Mouse (Mus musculus) CH12.LX (cell line): Measurements from ENCODE around the gene Olfr693. TPM values are rescaled to one million over a fixed set of nuclear protein-coding genes. Genes with fewer than 3 reads are reported as not detected.

Experiments
- DNase-seq: peaks from one replicate; pipeline ENCODE4 v3.0.0-alpha.2; 2013; ENCODE audit errors: extremely low read depth
- H3K27ac ChIP-seq: 2 replicates; pipeline ENCODE4 v1.5.1; 2012; ENCODE audit warnings: low read depth, mild to moderate bottlenecking, control low read depth, moderate library complexity; ENCODE audit not compliant: insufficient read depth
- H3K27me3 ChIP-seq: replicated peaks from 2 replicates; pipeline ENCODE3; 2012; ENCODE audit warnings: inconsistent platforms
- H3K36me3 ChIP-seq, 2 experiments: replicated peaks in 1 of 2; 2 replicates each; pipeline versions ENCODE3 to v1.6.1; 2012; ENCODE audit warnings: inconsistent platforms in 1 of 2, low read length in 1 of 2, mild to moderate bottlenecking in 1 of 2, mixed read lengths in 1 of 2, moderate library complexity in 1 of 2; ENCODE audit not compliant: control insufficient read depth in 1 of 2, insufficient read depth in 1 of 2
- H3K4me1 ChIP-seq, 2 experiments: 2 replicates each; pipeline ENCODE4 v1.6.1; 2012; ENCODE audit warnings: inconsistent platforms in 1 of 2, moderate library complexity in 1 of 2; ENCODE audit not compliant: insufficient read depth in 2 of 2, control insufficient read depth in 1 of 2
- H3K4me2 ChIP-seq: 2 replicates; pipeline ENCODE4 v1.6.1; 2012; ENCODE audit warnings: low read depth, mild to moderate bottlenecking, control low read depth; ENCODE audit not compliant: poor library complexity, insufficient read depth, severe bottlenecking
- H3K4me3 ChIP-seq, 3 experiments: fragments of 150-350 bp in 1 of 3; sonication (generic) in 1 of 3; replicated peaks in 1 of 3; 2 replicates each; pipeline versions ENCODE3 to v1.5.1; 2011 to 2012; ENCODE audit warnings: low read depth in 2 of 3, low read length in 2 of 3, mild to moderate bottlenecking in 2 of 3, moderate library complexity in 2 of 3, control low read depth in 1 of 3, improper control_type of control experiment in 1 of 3, inconsistent platforms in 1 of 3, mixed read lengths in 1 of 3; ENCODE audit not compliant: poor library complexity in 1 of 3
- H3K79me2 ChIP-seq: replicated peaks from 2 replicates; pipeline ENCODE4 v1.6.1; 2012; ENCODE audit warnings: mild to moderate bottlenecking, moderate library complexity; ENCODE audit not compliant: control insufficient read depth, poor library complexity, insufficient read depth, severe bottlenecking; ENCODE audit errors: extremely low read depth
- H3K9ac ChIP-seq: 2 replicates; pipeline ENCODE4 v1.6.1; 2012; ENCODE audit warnings: low read depth, mild to moderate bottlenecking, control low read depth, moderate library complexity; ENCODE audit not compliant: insufficient read depth
- H3K9me3 ChIP-seq: replicated peaks from 2 replicates; pipeline ENCODE3; 2012; ENCODE audit warnings: low read length, inconsistent platforms, mixed read lengths
- CHD2 ChIP-seq: IDR thresholded peaks from 2 replicates; pipeline ENCODE4 v1.6.1; 2011; ENCODE audit warnings: low read length, improper control_type of control experiment
- E2F4 ChIP-seq: IDR thresholded peaks from 2 replicates; pipeline ENCODE4 v1.6.1; 2011; ENCODE audit warnings: low read depth, low read length, improper control_type of control experiment; ENCODE audit not compliant: insufficient replicate concordance
- ELF1 ChIP-seq: IDR thresholded peaks from 2 replicates; pipeline ENCODE4 v1.6.1; 2014; ENCODE audit warnings: low read depth, mild to moderate bottlenecking, inconsistent platforms, low read length, improper control_type of control experiment
- GABPA ChIP-seq: IDR thresholded peaks from 2 replicates; pipeline ENCODE4 v1.6.1; 2012; ENCODE audit warnings: low read depth, low read length, improper control_type of control experiment, inconsistent platforms; ENCODE audit not compliant: insufficient replicate concordance
- JUND ChIP-seq: conservative IDR thresholded peaks from 2 replicates; pipeline ENCODE4 v1.6.1; 2011; ENCODE audit warnings: low read depth, low read length, improper control_type of control experiment
- MAFK ChIP-seq: IDR thresholded peaks from 2 replicates; pipeline ENCODE4 v1.6.1; 2011; ENCODE audit warnings: low read length, improper control_type of control experiment; ENCODE audit not compliant: insufficient replicate concordance
- MEF2A ChIP-seq: IDR thresholded peaks from 2 replicates; pipeline ENCODE4 v1.6.1; 2014; ENCODE audit warnings: low read depth, mild to moderate bottlenecking, inconsistent platforms, low read length, improper control_type of control experiment, borderline replicate concordance
- MXI1 ChIP-seq: IDR thresholded peaks from 2 replicates; pipeline ENCODE4 v1.6.1; 2011; ENCODE audit warnings: mild to moderate bottlenecking, low read depth, low read length, improper control_type of control experiment
- NELFE ChIP-seq: IDR thresholded peaks from 2 replicates; pipeline ENCODE4 v1.6.1; 2011; ENCODE audit warnings: low read depth, low read length, improper control_type of control experiment
- SMC3 ChIP-seq: IDR thresholded peaks from 2 replicates; pipeline ENCODE4 v1.6.1; 2011; ENCODE audit warnings: low read depth, low read length, improper control_type of control experiment
- TBP ChIP-seq: conservative IDR thresholded peaks from 2 replicates; pipeline ENCODE4 v1.6.1; 2011; ENCODE audit warnings: low read depth, low read length, improper control_type of control experiment
- ZC3H11A ChIP-seq: IDR thresholded peaks from 2 replicates; pipeline ENCODE4 v1.6.1; 2012; ENCODE audit warnings: low read depth, mild to moderate bottlenecking, inconsistent platforms, low read length, improper control_type of control experiment
- dilution Hi-C: fragments of 300-500 bp; cut with MboI; formaldehyde crosslinking; loops from 2 replicates; pipeline ENCODE4 v1.14.3; 2020; ENCODE audit warnings: low sequenced_read_pairs; ENCODE audit not compliant: extremely low pct_unique_long_range_greater_than_20kb, extremely low pct_ligation_motif_present
- in situ Hi-C: fragments of 300-500 bp; cut with MboI; formaldehyde crosslinking; loops from 3 replicates; pipeline ENCODE4 v1.14.3; 2019; ENCODE audit warnings: low sequenced_read_pairs, low pct_ligation_motif_present, low pct_unique_long_range_greater_than_20kb, mixed read lengths
- polyA plus RNA-seq: library from polyadenylated mRNA; unstranded; fragments of >175 nt; gene quantifications from 2 replicates; pipeline ENCODE4 v1.2.1, GENCODE M21; 2012; ENCODE audit warnings: low read depth; ENCODE audit not compliant: insufficient read length
- total RNA-seq, 2 experiments: library from RNA; depleted of rRNA; stranded (reverse); fragments of 300-350 nt in 1 of 2; fragments of >200 nt in 1 of 2; gene quantifications; 2 replicates each; pipeline ENCODE4 v1.2.3; 2012 to 2014

Olfr693 gene
- total and polyA plus RNA-seq, 3 experiments = not detected

- H3K9ac ChIP-seq = no peak overlapping the region
- no peak for DNase-seq
- dilution Hi-C loops = no loop called here
- no peaks in the 10 kb centered on the region for H3K36me3 ChIP-seq
- TF ChIP-seq MXI1 = no peak
- no peak for TF ChIP-seq NELFE
- no peak for TF ChIP-seq ELF1
- no peak for TF ChIP-seq JUND
- no peak for TF ChIP-seq ZC3H11A
- no peak for TF ChIP-seq TBP
- TF ChIP-seq MEF2A = no peak
- H3K4me2 ChIP-seq = no peak overlapping the region
- no peaks in the 10 kb centered on the region for H3K9me3 ChIP-seq
- in situ Hi-C loops = no loop called here
- H3K4me1 ChIP-seq = no peaks in the 10 kb centered on the region
- no peak overlapping the region for H3K27ac ChIP-seq
- H3K27me3 ChIP-seq = no peaks in the 10 kb centered on the region
- H3K79me2 ChIP-seq = no peaks in the 10 kb centered on the region
- H3K4me3 ChIP-seq = no peak overlapping the region
Observed at GRCm38 (mm10) chr7:106685382-106685781, 5.0 kb upstream of the Olfr693 start.

- Histone ChIP-seq H3K27ac (peak overlapping the region; percentile 60; the same call in 1 of the 2 replicates), H3K9ac (no peak overlapping the region), H3K4me1 (peaks cover 6 to 44% of the 10 kb centered on the region in 2 experiments; a peak in 3 of 4 replicates), H3K4me3 (no peak overlapping the region), H3K27me3 (no peaks in the 10 kb centered on the region), H3K36me3 (no peaks in the 10 kb centered on the region), H3K4me2 (peak overlapping the region; percentile 44; the same call in 1 of the 2 replicates), H3K9me3 (no peaks in the 10 kb centered on the region), H3K79me2 (no peaks in the 10 kb centered on the region)
- dilution Hi-C loops (no loop called here), in situ Hi-C loops (no loop called here)
- DNase-seq = no peak
- no peak for TF ChIP-seq SMC3
- TF ChIP-seq GABPA = no peak
- no peak for TF ChIP-seq MXI1
- no peak for TF ChIP-seq NELFE
- no peak for TF ChIP-seq CHD2
- TF ChIP-seq JUND = no peak
- TF ChIP-seq MEF2A = no peak
- TF ChIP-seq MAFK = no peak
- TF ChIP-seq E2F4 = no peak
Observed at GRCm38 (mm10) chr7:106652344-106652652, 28.1 kb downstream of the Olfr693 start.
